Mouse (Mus musculus) heart, adult 2 months (tissue): ENCODE results near the gene Pam. TPM values are rescaled to one million over a fixed set of nuclear protein-coding genes. Genes with fewer than 3 reads are reported as not detected.

Experiments used
- DNase-seq, 2 experiments: peaks; one replicate each; pipeline ENCODE4 v3.0.0; 2021
- H3K27ac ChIP-seq: fragments of 200-600 bp; 2 replicates; pipeline ENCODE4 v1.8.1; 2022
- H3K27me3 ChIP-seq: fragments of 200-500 bp; 2 replicates; pipeline ENCODE4 v1.6.1; 2012; ENCODE audit warnings: mild to moderate bottlenecking, low read length, inconsistent platforms, mixed read lengths; ENCODE audit not compliant: control insufficient read depth, insufficient read depth
- H3K36me3 ChIP-seq: fragments of 200-500 bp; 2 replicates; pipeline ENCODE4 v1.6.1; 2012; ENCODE audit warnings: low read length, inconsistent platforms; ENCODE audit not compliant: control insufficient read depth, insufficient read depth
- H3K4me1 ChIP-seq: fragments of 200-500 bp; 2 replicates; pipeline ENCODE4 v1.6.1; 2011; ENCODE audit warnings: low read length; ENCODE audit not compliant: control insufficient read depth, insufficient read depth
- H3K4me3 ChIP-seq: fragments of 200-600 bp; 2 replicates; pipeline ENCODE4 v1.8.1; 2022
- H3K79me2 ChIP-seq: fragments of 200-500 bp; replicated peaks from 2 replicates; pipeline ENCODE4 v1.6.1; 2012; ENCODE audit warnings: mild to moderate bottlenecking, inconsistent platforms, low read length, moderate library complexity, mixed read lengths; ENCODE audit not compliant: control insufficient read depth, insufficient read depth
- H3K9ac ChIP-seq: fragments of 200-500 bp; 2 replicates; pipeline ENCODE4 v1.6.1; 2012; ENCODE audit warnings: low read depth, mild to moderate bottlenecking, control low read depth, inconsistent platforms, low read length, mixed read lengths
- CTCF ChIP-seq: fragments of 200-600 bp; IDR thresholded peaks from 2 replicates; pipeline ENCODE4 v1.8.1; 2022; ENCODE audit warnings: antibody characterized with exemption, mild to moderate bottlenecking, moderate library complexity
- EP300 ChIP-seq: fragments of 200-500 bp; IDR thresholded peaks from 2 replicates; pipeline ENCODE4 v1.6.1; 2011; ENCODE audit warnings: low read depth, low read length, control low read depth; ENCODE audit not compliant: insufficient read depth
- POLR2A ChIP-seq: fragments of 200-500 bp; IDR thresholded peaks from 2 replicates; pipeline ENCODE4 v1.6.1; 2011; ENCODE audit warnings: mild to moderate bottlenecking, low read depth, low read length, control low read depth; ENCODE audit not compliant: insufficient read depth
- WGBS: fragments of 180-500 bp; shearing (Covaris S2); methylation state at CpG from one replicate; pipeline ENCODE4 v1.1.7; 2018; 5-methylcytosine and 5-hydroxymethylcytosine counted together
- intact Hi-C: fragments of 180-260 bp; cut with DNase I; formaldehyde crosslinking; loops from one replicate; pipeline ENCODE4 v1.15.1; 2025
- polyA plus RNA-seq: library from polyadenylated mRNA; depleted of rRNA; stranded (reverse); fragments of >200 nt; gene quantifications from 2 replicates; pipeline ENCODE4 v1.2.3, GENCODE M21; 2012
- total RNA-seq, 2 experiments: library from RNA; stranded (reverse); gene quantifications; 2 replicates each; pipeline ENCODE4 v1.2.3; 2021

The Pam gene
- total and polyA plus RNA-seq, 3 experiments, result 313 to 641 (median 593) TPM

DNA sequence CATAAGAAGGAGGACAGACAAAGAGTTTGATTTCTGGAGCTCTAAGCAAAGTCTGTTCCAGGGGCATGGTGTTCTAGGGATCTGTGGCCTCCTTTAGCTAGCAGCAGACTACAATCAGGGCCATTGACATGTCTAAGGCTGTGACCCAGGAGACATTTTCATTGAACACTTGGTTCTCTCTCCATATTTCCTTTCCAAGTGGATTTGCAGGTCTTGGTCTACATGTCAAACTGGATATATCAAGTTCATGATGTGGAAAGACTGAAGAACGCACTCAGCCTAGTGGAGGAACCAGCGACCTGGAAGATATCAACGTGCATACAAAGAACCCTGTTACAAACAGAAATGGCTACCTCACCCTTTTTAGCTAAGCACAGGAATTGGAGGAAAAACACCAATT lies 156.9 kb downstream of the Pam start:
- Histone ChIP-seq H3K27me3 (no peaks in the 10 kb centered on the region), H3K27ac (no peak overlapping the region), H3K4me1 (peaks cover 1% of the 10 kb centered on the region; the same call in 1 of the 2 replicates), H3K79me2 (peaks cover 3% of the 10 kb centered on the region; the same call in 1 of the 2 replicates), H3K4me3 (no peak overlapping the region), H3K36me3 (peaks cover 8% of the 10 kb centered on the region), H3K9ac (no peak overlapping the region)
- TF ChIP-seq POLR2A (no peak), EP300 (no peak), CTCF (no peak)
- intact Hi-C loops, result no loop called here
- WGBS, result 88% methylated on average over 3 of the region's 3 CpGs
- no peak for DNase-seq

GRCm38 (mm10) chr1:97938053-97938452 lies 157.4 kb downstream of the Pam start:
- Histone ChIP-seq H3K4me3 (no peak overlapping the region), H3K36me3 (peaks cover 7% of the 10 kb centered on the region), H3K79me2 (peaks cover 3% of the 10 kb centered on the region; the same call in 1 of the 2 replicates), H3K27ac (no peak overlapping the region), H3K9ac (no peak overlapping the region), H3K27me3 (no peaks in the 10 kb centered on the region), H3K4me1 (peaks cover 1% of the 10 kb centered on the region; the same call in 1 of the 2 replicates)
- no peak for TF ChIP-seq EP300
- no peak for TF ChIP-seq CTCF
- TF ChIP-seq POLR2A, result no peak
- DNase-seq, result no peak
- intact Hi-C loops, result no loop called here
- 34% methylated on average over 3 of the region's 3 CpGs for WGBS

DNA sequence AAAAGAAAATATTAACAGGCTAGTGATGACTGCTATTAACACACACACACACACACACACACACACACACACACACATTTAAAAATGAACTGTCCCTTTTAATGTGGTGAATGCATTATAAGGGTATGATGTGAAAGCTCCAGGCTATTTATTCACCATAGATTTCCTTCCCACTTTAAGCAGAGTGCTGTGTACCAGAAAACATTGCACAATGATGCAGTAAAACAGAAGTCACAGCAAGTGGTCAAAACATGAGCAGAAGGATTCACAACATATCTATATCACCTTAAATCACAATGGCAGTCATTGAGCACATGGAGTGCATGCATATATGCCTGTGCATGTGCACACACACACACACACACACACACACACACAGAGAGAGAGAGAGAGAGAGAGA lies 160.5 kb downstream of the Pam start:
- TF ChIP-seq POLR2A (no peak), EP300 (no peak), CTCF (no peak)
- H3K9ac ChIP-seq, result no peak overlapping the region
- H3K4me3 ChIP-seq, result no peak overlapping the region
- intact Hi-C loops, result no loop called here
- H3K79me2 ChIP-seq, result 0 out of 2 replicates have a peak, but pooled peaks cover 1% of the 10 kb centered on the region
- no peak overlapping the region for H3K27ac ChIP-seq
- no peaks in the 10 kb centered on the region for H3K27me3 ChIP-seq
- peaks cover 5% of the 10 kb centered on the region for H3K36me3 ChIP-seq
- peaks cover 1% of the 10 kb centered on the region; the same call in 1 of the 2 replicates for H3K4me1 ChIP-seq
- DNase-seq, result no peak

GRCm38 (mm10) chr1:97931220-97931619 lies 164.2 kb downstream of the Pam start:
- Histone ChIP-seq H3K36me3 (peaks cover 15% of the 10 kb centered on the region), H3K27me3 (no peaks in the 10 kb centered on the region), H3K9ac (no peak overlapping the region), H3K79me2 (no peaks in the 10 kb centered on the region; the same call in 1 of the 2 replicates), H3K4me1 (no peaks in the 10 kb centered on the region; the same call in 1 of the 2 replicates), H3K27ac (no peak overlapping the region), H3K4me3 (no peak overlapping the region)
- DNase-seq, result no peak
- TF ChIP-seq POLR2A (no peak), CTCF (no peak), EP300 (no peak)
- 91% methylated on average over 4 of the region's 4 CpGs for WGBS
- intact Hi-C loops, result no loop called here

DNA sequence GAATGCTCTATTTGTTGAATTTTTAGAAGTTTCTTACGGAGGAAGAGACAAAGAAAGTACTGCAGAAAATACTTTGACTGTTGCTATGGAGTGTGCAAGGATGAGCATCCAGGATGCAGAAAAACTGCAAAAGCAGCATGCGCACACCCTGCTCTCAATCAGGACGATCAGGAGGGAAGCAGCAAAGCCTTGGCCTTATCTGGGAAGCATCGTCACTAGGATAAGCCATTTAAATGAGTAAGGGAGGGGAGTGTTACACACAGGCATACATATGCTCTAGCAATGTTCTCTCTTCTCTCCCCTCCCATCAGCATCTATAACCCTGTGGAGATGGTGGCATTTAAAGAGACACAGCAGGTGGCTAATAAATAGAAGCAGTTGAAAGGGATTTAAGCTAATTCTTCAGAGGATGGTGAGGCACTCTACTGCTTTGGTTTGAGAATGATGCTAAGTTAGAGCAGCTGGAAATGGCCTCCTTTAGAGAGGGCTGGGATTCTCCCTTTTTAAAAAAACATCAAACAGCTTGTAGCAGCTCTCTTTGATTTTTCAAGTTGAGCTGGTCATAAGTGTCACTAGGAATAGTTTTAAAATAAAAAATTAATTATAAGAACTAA lies 165.9 kb downstream of the Pam start:
- Histone ChIP-seq H3K9ac (no peak overlapping the region), H3K27me3 (no peaks in the 10 kb centered on the region), H3K4me3 (no peak overlapping the region), H3K36me3 (peaks cover 17% of the 10 kb centered on the region), H3K27ac (no peak overlapping the region), H3K79me2 (no peaks in the 10 kb centered on the region; the same call in 1 of the 2 replicates), H3K4me1 (no peaks in the 10 kb centered on the region)
- DNase-seq, result no peak
- TF ChIP-seq CTCF (no peak), EP300 (no peak), POLR2A (no peak)
- 64% methylated on average over 4 of the region's 4 CpGs for WGBS
- intact Hi-C loops, result no loop called here

- Histone ChIP-seq H3K27ac (no peak overlapping the region), H3K4me1 (peaks cover 2% of the 10 kb centered on the region; the same call in 1 of the 2 replicates), H3K4me3 (no peak overlapping the region), H3K9ac (no peak overlapping the region), H3K36me3 (peaks cover 30% of the 10 kb centered on the region), H3K27me3 (no peaks in the 10 kb centered on the region), H3K79me2 (no peaks in the 10 kb centered on the region; the same call in 1 of the 2 replicates)
- DNase-seq, result no peak
- WGBS, result 71% methylated on average over 7 of the region's 7 CpGs
- TF ChIP-seq POLR2A (no peak), CTCF (no peak), EP300 (no peak)
- intact Hi-C loops, result no loop called here
Observed at GRCm38 (mm10) chr1:97926789-97927188, 168.7 kb downstream of the Pam start.
